Mouse (Mus musculus): ENCODE measurements around the gene Bend3. TPM values are rescaled to one million over a fixed set of nuclear protein-coding genes. Genes with fewer than 3 reads are reported as not detected.
A peak's percentile ranks its signal among the peaks of the same experiment; 100 is the strongest.

Gene Bend3
- 1 to 10 TPM; 5.5 to 5.9 TPM for total RNA-seq (2021)

DNA sequence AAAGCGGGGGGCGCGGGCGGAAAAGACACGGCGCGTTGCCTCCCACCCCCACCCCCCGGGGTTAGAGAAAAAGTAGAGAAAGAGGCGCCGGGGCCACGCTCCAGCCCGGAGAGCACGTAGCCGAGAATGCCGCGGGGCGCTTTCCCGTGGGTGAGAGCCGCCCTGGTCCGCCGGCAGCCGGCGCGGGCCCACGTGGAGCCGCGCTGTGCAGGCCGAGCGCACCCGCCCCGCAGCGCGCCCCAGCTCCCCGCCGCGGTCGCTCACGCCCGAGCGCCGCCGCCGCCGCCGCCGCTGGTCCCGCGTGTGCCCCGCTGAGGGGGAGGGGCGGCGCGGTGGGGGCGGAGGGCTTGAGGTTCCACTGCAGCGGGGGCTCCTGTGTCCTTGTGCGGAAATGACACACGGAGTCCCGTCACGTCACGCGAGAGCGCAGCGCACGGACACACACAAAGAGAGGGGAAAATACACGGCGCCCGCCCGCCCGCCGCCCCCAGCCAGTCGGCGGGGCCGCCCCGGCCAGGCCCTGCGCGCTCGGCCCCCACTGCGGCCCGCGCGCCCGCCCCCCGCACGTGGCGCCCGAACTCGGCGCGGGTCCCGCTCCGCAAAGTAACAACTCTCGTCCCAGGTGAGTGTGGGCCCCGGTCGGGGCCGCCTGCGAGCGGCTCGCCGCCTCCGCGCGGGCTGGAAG is at the start of gene Bend3:
Gene Bend3, plus strand, starts transcription at position 81 of the 685 bp plus-strand sequence.
- peak; percentile 64 to 66 for DNase-seq (ENCODE audit: low spot score in 2 of 2)
- intact Hi-C loops (cut with DNase I), result loop anchor here (2.0 to 5.0 kb wide), 2 partner anchors 62 to 307 kb away; partner anchors contain the start of genes 1700021F05Rik, 9030612E09Rik and Sobp

DNA sequence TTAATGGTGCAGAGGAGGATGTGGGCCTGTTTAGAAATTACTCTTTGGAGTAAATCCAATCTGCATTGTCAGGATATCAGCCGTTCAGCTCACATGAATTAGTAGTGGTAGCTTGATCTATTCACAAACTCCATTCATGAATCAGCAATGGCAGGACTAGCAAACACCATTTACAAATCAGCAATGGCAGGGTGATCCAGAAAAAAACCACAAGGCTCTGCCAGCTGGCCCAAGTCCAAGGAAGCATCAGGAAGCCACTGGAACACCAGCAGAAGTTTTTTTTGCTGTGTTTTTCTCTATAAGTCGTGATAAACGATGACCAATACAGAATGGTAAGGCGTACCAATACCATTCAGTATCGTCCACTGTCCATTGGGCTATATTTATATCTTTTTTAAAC is 48.0 kb upstream of the Bend3 start:
- intact Hi-C loops (cut with DNase I), result no loop called here

DNA sequence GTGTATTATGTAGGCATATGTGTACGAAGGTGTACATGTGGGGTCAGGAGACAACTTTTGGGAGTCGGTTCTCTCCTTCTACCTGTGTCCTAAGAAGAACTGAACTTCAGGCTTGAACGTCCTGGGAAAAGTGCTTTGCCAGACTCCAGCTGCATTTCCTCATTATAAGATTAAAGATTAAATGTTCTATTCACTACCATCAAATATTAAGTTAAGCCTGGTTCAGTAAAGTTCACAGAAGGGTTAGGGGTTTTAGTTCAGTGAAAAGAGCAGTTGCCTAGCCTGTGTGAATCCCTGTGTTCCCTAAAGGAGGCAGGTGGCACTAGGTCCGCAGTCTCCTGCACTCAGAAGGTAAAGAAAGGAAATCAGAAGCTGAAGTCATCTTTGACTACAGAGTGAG is 44.3 kb upstream of the Bend3 start:
- intact Hi-C loops (cut with DNase I), result no loop called here
- DNase-seq (ENCODE audit: low spot score in 2 of 2), result no peak

More for the DNA sequence above, 48.0 kb upstream of the Bend3 start:
- DNase-seq (ENCODE audit: low spot score in 2 of 2), result no peak

GRCm38 (mm10) chr10:43435757-43436156 is 42.9 kb upstream of the Bend3 start:
- intact Hi-C loops (cut with DNase I), result no loop called here
- no peak for DNase-seq (ENCODE audit: low spot score in 2 of 2)

DNA sequence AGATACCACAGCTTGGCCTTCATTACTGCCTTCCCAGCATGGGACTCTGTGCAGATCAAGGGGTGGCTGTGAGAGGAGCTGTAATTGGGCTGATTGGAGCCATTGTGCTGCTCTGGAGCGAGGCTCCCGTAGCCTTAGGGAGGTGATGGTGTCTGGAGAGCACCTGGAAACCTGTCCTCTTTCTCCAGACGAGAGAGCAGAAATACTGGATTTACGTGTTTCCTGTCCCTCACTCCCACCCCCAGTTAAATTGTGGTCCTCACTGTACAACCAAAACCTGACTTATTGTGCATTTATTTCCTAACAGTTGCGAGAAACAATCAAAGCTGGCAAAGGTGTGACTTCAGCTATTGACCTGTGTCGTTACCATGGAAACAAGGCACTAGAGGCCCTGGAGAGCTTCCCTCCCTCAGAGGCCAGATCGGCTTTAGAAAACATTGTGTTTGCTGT is 39.1 kb upstream of the Bend3 start:
- intact Hi-C loops (cut with DNase I), result no loop called here
- no peak for DNase-seq (ENCODE audit: low spot score in 2 of 2)

DNA sequence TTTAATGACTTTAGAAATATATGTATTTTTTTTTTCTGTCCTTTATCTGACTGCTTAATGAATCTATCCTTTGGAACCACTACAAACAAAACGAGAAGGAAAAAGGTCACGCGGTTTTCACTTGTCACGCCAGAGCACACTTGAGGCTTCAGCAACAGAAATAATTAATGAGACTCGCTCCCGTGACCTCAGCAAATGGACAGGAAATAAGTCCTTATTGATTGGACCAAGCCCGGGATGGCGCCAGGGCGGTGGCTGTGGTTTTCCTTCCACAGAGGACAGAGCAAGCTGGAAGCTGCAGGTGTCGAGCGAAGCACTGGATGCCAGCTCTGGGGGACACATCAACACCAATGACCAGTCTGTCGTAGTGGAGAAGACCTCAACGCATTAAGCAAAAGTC is 38.6 kb upstream of the Bend3 start:
- intact Hi-C loops (cut with DNase I), result no loop called here
- DNase-seq (ENCODE audit: low spot score in 2 of 2), result no peak

DNA sequence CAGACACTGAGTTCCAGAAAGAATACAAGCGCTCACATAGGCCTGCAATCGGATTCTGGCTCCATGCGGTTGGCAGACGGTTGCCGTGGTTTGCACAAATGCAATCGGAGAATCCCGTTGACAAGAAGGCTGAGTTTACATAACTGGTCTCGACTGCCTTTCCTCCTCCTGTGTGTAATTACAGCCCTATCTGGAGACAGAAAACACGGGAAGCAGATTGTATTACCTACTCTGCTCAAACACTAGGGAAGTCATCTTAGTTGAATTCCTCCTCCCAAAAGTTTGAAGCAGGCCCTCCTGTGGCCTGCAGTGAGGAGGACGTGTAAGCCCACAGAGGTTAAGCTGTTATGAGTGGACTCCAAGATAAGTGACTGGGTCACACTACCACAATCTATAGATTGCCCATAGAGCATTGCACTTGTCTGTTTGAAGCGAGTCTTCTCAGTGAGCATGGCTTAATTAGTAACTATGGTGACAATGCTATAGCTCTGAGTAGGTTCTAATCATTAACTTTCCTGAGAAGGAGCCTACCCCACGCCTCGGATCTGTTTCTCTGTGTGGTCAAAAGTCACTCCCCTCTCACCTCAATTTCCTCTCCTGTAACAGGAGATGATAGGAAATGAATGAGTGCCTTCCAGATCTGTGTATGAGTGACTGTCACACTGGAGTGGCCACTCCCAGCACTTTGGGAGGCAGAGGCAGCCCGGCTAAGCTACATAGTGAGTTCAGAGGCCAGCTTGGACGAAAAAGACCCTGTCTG is 37.5 kb upstream of the Bend3 start:
- no peak for DNase-seq (ENCODE audit: low spot score in 2 of 2)
- intact Hi-C loops (cut with DNase I), result no loop called here

- intact Hi-C loops (cut with DNase I), result no loop called here
- no peak for DNase-seq (ENCODE audit: low spot score in 2 of 2)
Measured at GRCm38 (mm10) chr10:43448656-43449055, 30.0 kb upstream of the Bend3 start.

- intact Hi-C loops (cut with DNase I), result loop anchor here (10.0 kb wide), 1 partner anchor 477 kb away; no protein-coding TSS in a partner anchor
- DNase-seq (ENCODE audit: low spot score in 2 of 2), result peak; percentile 62 to 71
Measured at GRCm38 (mm10) chr10:43451848-43452662, 26.6 kb upstream of the Bend3 start.

DNA sequence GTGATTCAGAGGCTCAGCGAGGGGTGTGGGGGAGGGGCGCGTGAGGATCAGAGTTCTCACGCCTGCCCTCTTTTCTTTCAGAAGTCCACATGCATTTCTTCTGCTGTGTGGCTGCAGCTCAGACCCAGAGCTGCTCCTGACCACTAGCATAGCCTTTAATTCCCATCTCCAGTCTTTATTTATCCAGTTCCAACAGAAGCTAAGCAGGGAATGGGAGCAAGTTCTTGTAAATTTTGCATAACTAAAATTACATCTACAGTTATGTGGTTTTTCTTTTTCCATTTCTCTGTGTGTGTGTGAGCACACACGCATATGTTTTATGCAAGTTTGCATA is 26.0 kb upstream of the Bend3 start:
- no peak for DNase-seq (ENCODE audit: low spot score in 2 of 2)
- intact Hi-C loops (cut with DNase I), result loop anchor here (10.0 kb wide), 1 partner anchor 478 kb away; no protein-coding TSS in a partner anchor

- intact Hi-C loops (cut with DNase I), result loop anchor here (10.0 kb wide), 1 partner anchor 479 kb away; no protein-coding TSS in a partner anchor
- DNase-seq (ENCODE audit: low spot score in 2 of 2), result no peak
Measured at GRCm38 (mm10) chr10:43454219-43454618, 24.4 kb upstream of the Bend3 start.

GRCm38 (mm10) chr10:43454671-43455070 is 24.0 kb upstream of the Bend3 start:
- DNase-seq (ENCODE audit: low spot score in 2 of 2), result no peak
- intact Hi-C loops (cut with DNase I), result loop anchor here (10.0 kb wide), 1 partner anchor 480 kb away; no protein-coding TSS in a partner anchor

DNA sequence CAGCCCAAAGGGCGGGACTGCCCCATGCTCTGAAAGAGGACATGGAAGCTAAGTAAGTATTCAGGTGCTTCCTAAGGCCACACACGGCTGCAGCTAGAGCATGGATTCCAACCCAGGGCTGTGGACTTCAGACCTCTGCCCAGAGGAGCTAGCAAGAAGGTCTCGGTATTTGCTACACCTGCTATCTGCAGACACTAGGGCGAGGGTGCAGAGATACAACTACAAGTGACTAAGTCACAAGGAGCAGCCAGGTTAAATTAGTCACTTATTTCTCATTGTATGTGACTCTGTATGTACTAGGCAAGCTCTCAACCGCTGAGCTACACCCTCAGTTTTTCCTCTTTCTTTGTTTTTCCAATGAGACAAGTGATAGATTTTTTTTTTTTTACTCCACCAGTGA is 15.8 kb upstream of the Bend3 start:
- no peak for DNase-seq (ENCODE audit: low spot score in 2 of 2)
- intact Hi-C loops (cut with DNase I), result loop anchor here (10.0 kb wide), 1 partner anchor 508 kb away; no protein-coding TSS in a partner anchor

DNA sequence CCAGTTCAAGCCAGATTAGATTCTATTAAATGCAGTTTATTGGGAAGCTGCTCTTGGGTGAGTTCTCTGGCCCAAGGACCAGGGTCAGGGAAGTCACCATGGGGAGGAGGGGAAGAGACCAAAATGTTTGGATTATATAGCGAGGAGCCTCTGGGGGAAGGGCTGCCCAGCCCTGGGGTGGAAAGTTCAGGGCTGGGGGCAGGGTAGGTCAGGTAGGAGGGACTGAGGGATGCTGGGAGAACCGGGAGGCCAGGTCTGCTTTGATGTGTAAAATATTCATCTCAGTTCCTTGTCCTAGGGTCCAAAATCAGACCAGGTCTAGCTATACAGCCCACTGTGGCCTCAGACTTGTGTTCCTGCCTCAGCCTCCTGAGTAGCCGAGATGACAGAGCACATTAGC is 15.4 kb upstream of the Bend3 start:
- DNase-seq (ENCODE audit: low spot score in 2 of 2), result no peak
- intact Hi-C loops (cut with DNase I), result loop anchor here (10.0 kb wide), 1 partner anchor 508 kb away; no protein-coding TSS in a partner anchor

DNA sequence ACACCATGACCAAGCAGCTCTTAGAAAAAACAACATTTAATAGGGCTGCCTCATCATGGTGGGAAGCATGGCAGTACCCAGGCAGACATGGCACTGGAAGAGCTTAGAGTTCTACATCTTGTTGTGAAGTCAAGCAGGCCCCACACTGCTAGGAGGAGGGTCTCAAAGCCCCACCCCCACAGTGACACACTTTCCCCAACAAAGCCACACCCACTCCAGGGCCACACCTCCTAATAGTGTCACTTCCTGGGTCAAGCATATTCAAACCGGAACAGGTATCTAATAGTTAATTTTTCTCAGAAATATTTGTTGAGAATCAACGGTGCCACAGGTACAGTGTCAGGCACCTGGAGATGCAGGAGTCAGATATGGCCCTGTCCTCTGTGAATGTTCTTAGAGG is 12.4 kb upstream of the Bend3 start:
- intact Hi-C loops (cut with DNase I), result loop anchor here (10.0 kb wide), 1 partner anchor 511 kb away; no protein-coding TSS in a partner anchor
- no peak for DNase-seq (ENCODE audit: low spot score in 2 of 2)

DNA sequence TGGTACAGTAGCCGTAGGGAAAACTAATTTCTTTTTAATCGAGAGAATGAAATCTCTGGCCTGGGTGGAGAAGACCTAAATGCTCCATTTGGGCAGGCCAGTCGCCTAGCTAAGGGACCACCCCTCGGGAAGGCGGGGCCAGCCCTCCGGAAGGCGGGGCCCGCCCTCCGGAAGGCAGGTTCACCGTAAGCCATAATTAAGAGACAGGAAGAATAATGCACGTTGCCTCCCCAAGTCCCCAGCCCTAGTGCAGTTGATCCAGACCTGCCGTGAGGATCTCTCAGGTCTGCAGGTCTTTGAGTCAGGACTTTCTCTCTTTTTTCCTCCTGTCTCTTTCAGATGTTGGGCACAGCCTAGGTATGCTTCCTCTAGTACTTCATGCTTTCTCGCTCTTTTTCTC is 11.0 kb upstream of the Bend3 start:
- DNase-seq (ENCODE audit: low spot score in 2 of 2), result no peak
- intact Hi-C loops (cut with DNase I), result loop anchor here (10.0 kb wide), 1 partner anchor 513 kb away; no protein-coding TSS in a partner anchor

- intact Hi-C loops (cut with DNase I), result loop anchor here (10.0 kb wide), 1 partner anchor 513 kb away; no protein-coding TSS in a partner anchor
- no peak for DNase-seq (ENCODE audit: low spot score in 2 of 2)
Measured at GRCm38 (mm10) chr10:43468293-43468692, 10.3 kb upstream of the Bend3 start.

DNA sequence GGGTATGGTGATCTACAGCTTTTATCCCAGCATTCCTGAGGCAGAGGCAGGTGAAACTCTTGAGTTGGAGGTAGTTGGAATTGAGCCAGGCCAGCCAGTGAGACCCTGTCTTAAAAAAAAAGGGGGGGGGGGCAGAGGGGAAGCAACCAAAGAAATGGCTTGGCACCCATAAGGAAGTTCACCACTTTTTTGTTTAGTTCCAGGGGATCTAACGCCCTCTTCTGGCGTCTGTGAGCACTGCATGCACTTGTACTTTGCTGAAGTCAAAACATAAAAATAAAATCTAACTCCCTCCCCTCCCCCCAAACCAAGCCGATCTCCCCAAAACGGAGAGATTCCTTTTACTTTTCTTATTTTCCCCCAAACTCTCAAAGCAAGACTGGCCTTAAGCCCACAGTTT is 3.3 kb upstream of the Bend3 start:
- intact Hi-C loops (cut with DNase I), result loop anchor here (5.0 kb wide), 1 partner anchor 303 kb away; the partner anchor contains the start of genes 9030612E09Rik and Sobp
- no peak for DNase-seq (ENCODE audit: low spot score in 2 of 2)

DNA sequence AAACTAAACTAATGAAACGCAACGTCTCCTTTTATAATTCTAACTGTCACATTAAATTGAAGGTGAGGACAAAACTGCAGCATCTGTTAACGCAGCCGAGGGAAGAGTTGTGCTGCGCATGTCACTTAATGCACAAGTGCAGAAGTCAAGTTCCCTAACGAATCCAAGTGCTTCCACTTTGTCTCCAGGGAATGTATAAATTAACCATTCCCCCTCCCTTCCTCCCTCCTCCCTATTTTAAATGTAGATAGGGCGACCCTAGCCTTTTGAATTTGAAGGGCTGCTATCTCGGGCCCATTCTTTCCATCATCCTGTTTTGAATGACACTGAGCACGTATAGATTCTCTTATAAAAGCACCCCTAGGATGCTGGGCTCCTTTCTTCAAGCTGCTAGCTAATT is 1.2 kb upstream of the Bend3 start:
- intact Hi-C loops (cut with DNase I), result loop anchor here (5.0 kb wide), 1 partner anchor 305 kb away; the partner anchor contains the start of genes 9030612E09Rik and Sobp
- no peak for DNase-seq (ENCODE audit: low spot score in 2 of 2)

Measured in left cerebral cortex, postnatal 36 days (tissue).